Mouse (Mus musculus) yolk sac, embryonic 10.5 days (tissue): ENCODE measurements at regions not wholly inside any gene's neighbourhood (a gene's known extent, or its start where the extent isn't known, plus 50 kb on each side); places are given as distances from the start of the nearest gene placed in this dataset.

Experiments used
- DNase-seq: peaks from one replicate; pipeline ENCODE4 v3.0.0-alpha.2; 2017; ENCODE audit warnings: low spot score

DNA sequence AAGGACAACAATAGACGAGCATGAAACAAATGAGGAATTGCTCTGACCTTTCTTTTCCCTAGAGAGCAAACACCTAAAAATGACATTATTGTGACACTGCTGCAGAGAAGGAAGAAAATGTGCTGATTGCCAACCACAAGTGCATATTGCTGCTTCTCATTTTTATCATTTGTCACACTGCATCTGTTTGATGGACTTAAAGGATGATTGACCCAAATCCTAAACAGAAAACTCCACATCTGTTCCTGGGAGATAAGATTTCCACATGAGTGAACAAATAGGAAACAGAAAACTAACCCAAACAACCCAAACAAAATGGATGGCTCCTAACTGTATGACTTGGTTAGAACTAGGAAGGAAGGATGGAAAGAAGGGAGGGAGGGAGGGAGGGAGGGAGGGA lies 118.5 kb downstream of the Ccdc50 start:
- no peak for DNase-seq

DNA sequence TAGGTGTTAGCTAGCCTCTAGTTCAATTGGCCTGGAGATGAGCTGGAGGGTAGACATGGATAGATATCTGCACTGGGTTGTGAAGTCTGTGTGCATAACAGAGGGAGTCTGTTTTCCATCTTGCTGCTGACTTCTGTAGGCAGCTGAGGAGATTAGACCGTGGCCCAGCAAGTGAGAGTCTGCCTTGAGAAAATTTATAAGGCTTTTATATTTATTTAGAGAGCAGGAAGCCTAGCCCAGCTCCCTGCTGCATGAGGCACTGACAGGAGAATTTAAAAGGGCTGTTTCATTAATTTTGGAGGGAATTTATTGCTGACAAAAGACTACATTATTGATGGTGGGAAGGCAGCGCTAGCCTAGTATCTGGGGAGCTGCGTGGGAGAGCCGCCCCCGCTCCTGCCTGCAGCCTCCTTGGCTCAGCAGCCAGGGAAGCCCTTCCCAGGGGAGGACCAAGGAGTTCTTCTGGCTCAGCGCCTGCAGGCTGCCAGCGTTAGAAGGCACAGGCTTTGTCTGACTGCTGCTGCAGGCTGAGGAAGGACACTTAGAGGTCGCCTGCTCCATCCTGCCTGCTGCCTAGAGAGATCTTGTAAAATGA lies 135.0 kb downstream of the Ccdc50 start:
- peak; percentile 23 for DNase-seq

DNA sequence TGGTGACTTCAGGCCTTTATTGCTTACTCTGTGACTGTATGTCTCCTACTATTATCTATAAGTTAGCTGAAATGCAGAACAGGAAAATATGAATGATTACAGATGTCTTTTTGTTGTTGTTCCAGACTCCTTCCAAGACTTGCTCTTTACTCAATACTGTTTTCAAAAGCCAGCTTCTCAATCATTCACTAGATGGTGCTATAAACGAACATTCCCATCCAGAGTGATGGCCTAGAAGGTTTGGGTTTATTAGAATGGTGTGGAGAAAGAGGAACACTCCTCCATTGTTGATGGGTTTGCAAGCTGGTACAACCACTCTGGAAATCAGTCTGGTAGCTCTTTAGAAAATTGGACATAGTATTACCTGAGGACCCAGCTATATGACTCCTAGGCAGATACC lies 138.0 kb downstream of the Ccdc50 start:
- DNase-seq, result no peak

DNA sequence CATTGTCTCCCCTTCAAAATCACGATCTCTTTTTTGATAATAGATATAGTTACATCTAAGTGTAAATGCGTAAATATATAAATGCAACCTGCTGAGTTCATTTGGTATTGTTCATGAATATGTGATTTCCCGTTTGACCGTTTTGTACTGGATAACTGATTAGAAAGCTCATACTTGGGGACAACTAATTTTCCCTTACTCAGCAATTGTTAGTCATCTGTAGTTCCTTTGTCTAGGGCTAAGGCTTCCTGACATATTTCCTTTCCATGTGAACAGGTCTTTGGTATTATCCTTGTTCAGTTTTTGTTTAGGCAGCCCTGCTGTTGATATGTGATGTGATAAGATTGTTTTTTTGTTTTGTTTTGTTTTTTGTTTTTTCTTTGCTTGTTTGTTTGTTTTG lies 142.0 kb downstream of the Ccdc50 start:
- no peak for DNase-seq
